Mouse (Mus musculus) myocyte (in vitro differentiated cells): Measurements from ENCODE around the gene Phlpp2. TPM values are rescaled to one million over a fixed set of nuclear protein-coding genes. Genes with fewer than 3 reads are reported as not detected.

Experiments used
- H3K27me3 ChIP-seq: one replicate; pipeline ENCODE4 v1.6.1; 2011; ENCODE audit not compliant: control insufficient read depth, insufficient read depth, insufficient read length
- H3K36me3 ChIP-seq: one replicate; pipeline ENCODE4 v1.6.1; 2011; ENCODE audit not compliant: control insufficient read depth, insufficient read depth
- H3K4me2 ChIP-seq: one replicate; pipeline ENCODE4 v1.6.1; 2011; ENCODE audit warnings: low read depth, control low read depth
- H3K4me3 ChIP-seq: one replicate; pipeline ENCODE4 v1.5.1; 2011; ENCODE audit warnings: mild to moderate bottlenecking, control low read depth, moderate library complexity
- H3K79me2 ChIP-seq: one replicate; pipeline ENCODE4 v1.6.1; 2011; ENCODE audit not compliant: control insufficient read depth, insufficient read depth
- H3ac ChIP-seq: one replicate; pipeline ENCODE4 v1.6.1; 2011; ENCODE audit not compliant: control insufficient read depth, insufficient read length
- CEBPB ChIP-seq: IDR thresholded peaks from 2 replicates; pipeline ENCODE4 v1.6.1; 2011; ENCODE audit warnings: mild to moderate bottlenecking, moderate library complexity; ENCODE audit not compliant: poor library complexity, insufficient read depth, severe bottlenecking
- E2F4 ChIP-seq: IDR thresholded peaks from one replicate; pipeline ENCODE4 v1.6.1; 2011; ENCODE audit warnings: mild to moderate bottlenecking, control low read depth, moderate library complexity; ENCODE audit not compliant: insufficient read depth
- MAX ChIP-seq: IDR thresholded peaks from one replicate; pipeline ENCODE4 v1.6.1; 2011; ENCODE audit warnings: low read depth, mild to moderate bottlenecking, control low read depth
- MYOD1 ChIP-seq, 3 experiments: IDR thresholded peaks; one replicate each; pipeline ENCODE4 v1.6.1; 2011; ENCODE audit warnings: control low read depth in 2 of 3, low read depth in 2 of 3, mild to moderate bottlenecking in 2 of 3, moderate library complexity in 1 of 3; ENCODE audit not compliant: insufficient read length in 2 of 3, control insufficient read depth in 1 of 3
- MYOG ChIP-seq, 3 experiments: IDR thresholded peaks; one replicate each; pipeline ENCODE4 v1.6.1; 2011; ENCODE audit warnings: control low read depth in 2 of 3, low read depth in 2 of 3, mild to moderate bottlenecking in 2 of 3; ENCODE audit not compliant: insufficient read length in 2 of 3, control insufficient read depth in 1 of 3, insufficient read depth in 1 of 3
- POLR2A ChIP-seq: IDR thresholded peaks from one replicate; pipeline ENCODE4 v1.6.1; 2011; ENCODE audit warnings: low read depth, mild to moderate bottlenecking, control low read depth, moderate library complexity; ENCODE audit not compliant: insufficient read length
- POLR2AphosphoS2 ChIP-seq: IDR thresholded peaks from one replicate; pipeline ENCODE4 v1.6.1; 2011; ENCODE audit warnings: low read depth, control low read depth; ENCODE audit not compliant: insufficient read length
- REST ChIP-seq: IDR thresholded peaks from one replicate; pipeline ENCODE4 v1.6.1; 2011; ENCODE audit warnings: mild to moderate bottlenecking, control low read depth, moderate library complexity; ENCODE audit not compliant: insufficient read depth, insufficient read length
- SRF ChIP-seq: IDR thresholded peaks from one replicate; pipeline ENCODE4 v1.6.1; 2011; ENCODE audit warnings: low read depth; ENCODE audit not compliant: control insufficient read depth, insufficient read length
- TCF12 ChIP-seq: IDR thresholded peaks from one replicate; pipeline ENCODE4 v1.6.1; 2011; ENCODE audit warnings: mild to moderate bottlenecking, control low read depth; ENCODE audit not compliant: poor library complexity, insufficient read depth, severe bottlenecking
- TCF3 ChIP-seq: IDR thresholded peaks from one replicate; pipeline ENCODE4 v1.6.1; 2011; ENCODE audit warnings: low read depth, control low read depth; ENCODE audit not compliant: insufficient read length
- USF1 ChIP-seq: IDR thresholded peaks from one replicate; pipeline ENCODE4 v1.6.1; 2011; ENCODE audit warnings: low read depth, mild to moderate bottlenecking, control low read depth, moderate library complexity
- polyA plus RNA-seq: library from polyadenylated mRNA; unstranded; fragments of >200 nt; fragmentation: generic; extraction: Trizol; gene quantifications from one replicate; pipeline ENCODE4 v1.2.1, GENCODE M21; 2012; ENCODE audit warnings: missing spikeins

The Phlpp2 gene
- 1.7 TPM for polyA plus RNA-seq

DNA sequence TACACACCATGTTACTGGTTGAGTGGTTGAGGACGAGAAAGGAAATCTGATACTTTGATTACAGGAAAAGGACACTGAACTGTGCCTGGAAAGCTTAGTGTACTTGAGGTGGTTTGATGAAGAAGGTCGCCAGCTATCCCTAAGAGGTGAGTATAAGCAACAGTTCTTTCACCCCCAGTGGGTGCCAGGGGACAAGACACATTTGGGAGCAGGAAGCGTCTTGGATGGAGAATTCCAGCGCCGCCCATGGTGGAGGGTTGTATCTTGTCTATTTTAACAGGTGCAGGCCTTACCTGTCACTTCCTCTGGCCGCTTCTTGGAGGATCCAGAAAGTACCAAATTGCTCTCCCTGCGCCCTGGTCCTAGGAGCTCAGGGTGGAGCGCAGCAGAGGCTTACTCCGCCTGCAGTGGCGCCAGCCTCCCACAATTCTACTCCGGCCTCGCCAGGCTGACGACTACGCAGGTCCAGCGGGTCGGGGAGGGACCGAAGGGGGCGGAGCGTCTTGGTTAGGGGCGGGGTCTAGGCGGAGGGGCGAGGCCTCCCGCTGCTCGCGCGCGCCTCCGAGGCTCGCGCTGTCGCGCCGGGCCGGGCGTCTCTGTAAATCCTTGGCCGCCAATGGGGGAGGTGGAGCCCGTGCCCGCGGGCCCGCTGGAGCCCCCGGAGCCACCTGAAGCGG, at the start of gene Phlpp2:
TSS of gene Phlpp2 (plus strand) at position 540 of the 677 bp plus-strand sequence.
- H3K79me2 ChIP-seq: peaks cover 5% of the 10 kb centered on the region
- TF ChIP-seq SRF (no peak), MYOG (IDR thresholded peaks at IDR 0.05; ENCODE audit: control insufficient read depth in 1 of 3, insufficient read depth in 1 of 3, insufficient read length in 2 of 3, low read depth in 2 of 3) (no peak), POLR2A (peak; percentile 59), TCF3 (no peak), MYOD1 (IDR thresholded peaks at IDR 0.05; ENCODE audit: control insufficient read depth in 1 of 3, insufficient read length in 2 of 3, low read depth in 2 of 3) (peak in 1 of 3 experiments; percentile 3), POLR2AphosphoS2 (no peak), E2F4 (peak; percentile 12)
- peak within 1 kb of the TSS; percentile 27 for H3K4me3 ChIP-seq
- peaks cover 2% of the 10 kb centered on the region for H3K36me3 ChIP-seq
- H3K27me3 ChIP-seq: no peaks in the 10 kb centered on the region
- H3K4me2 ChIP-seq: peak within 1 kb of the TSS; percentile 81
- H3ac ChIP-seq: peak within 1 kb of the TSS; percentile 83

DNA sequence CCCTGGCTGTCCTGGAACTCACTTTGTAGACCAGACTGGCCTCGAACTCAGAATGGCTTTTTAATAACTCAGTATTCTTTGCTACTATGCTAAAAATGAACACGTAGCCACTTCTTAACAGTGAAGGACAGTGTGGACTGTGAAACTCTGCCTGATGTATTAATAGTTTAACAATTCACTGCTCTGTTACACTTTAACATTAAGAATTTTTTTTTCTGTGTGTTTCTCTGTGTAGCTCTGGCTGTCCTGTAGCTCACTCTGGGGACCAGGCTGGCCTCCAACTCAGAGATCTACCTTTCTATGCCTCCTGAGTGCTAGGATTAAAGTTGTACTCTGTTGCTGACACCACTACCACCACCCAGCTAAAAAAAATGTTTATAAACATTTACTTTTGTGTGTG, 44.8 kb upstream of the Phlpp2 start:
- peaks cover 16% of the 10 kb centered on the region for H3K36me3 ChIP-seq
- H3K4me3 ChIP-seq: no peak overlapping the region
- no peak overlapping the region for H3K4me2 ChIP-seq
- no peak overlapping the region for H3ac ChIP-seq
- no peaks in the 10 kb centered on the region for H3K27me3 ChIP-seq
- peaks cover 13% of the 10 kb centered on the region for H3K79me2 ChIP-seq
- TF ChIP-seq MYOG (IDR thresholded peaks at IDR 0.05; ENCODE audit: control insufficient read depth in 1 of 3, insufficient read depth in 1 of 3, insufficient read length in 2 of 3, low read depth in 2 of 3) (no peak), REST (no peak), POLR2A (no peak), MYOD1 (IDR thresholded peaks at IDR 0.05; ENCODE audit: control insufficient read depth in 1 of 3, insufficient read length in 2 of 3, low read depth in 2 of 3) (no peak)

DNA sequence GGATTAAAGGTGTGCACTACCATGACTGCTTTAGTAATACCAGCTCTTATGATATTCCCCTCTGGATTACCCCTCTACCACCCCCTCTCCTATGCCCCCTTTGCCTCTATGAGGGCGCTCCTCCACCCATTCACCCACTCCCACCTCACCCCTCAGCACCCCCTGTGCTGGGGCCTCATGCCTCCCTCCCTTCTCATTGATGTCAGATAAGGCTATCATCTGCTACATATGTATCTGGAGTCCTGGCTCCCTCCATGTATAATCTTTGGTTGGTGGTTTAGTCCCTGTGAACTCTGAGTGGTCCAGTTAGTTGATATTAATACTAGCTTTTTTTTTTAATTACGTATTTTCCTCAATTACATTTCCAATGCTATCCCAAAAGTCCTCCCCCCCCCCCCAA, 28.5 kb upstream of the Phlpp2 start:
- no peak overlapping the region for H3ac ChIP-seq
- H3K27me3 ChIP-seq: no peaks in the 10 kb centered on the region
- H3K4me3 ChIP-seq: no peak overlapping the region
- no peak overlapping the region for H3K4me2 ChIP-seq
- no peaks in the 10 kb centered on the region for H3K79me2 ChIP-seq
- TF ChIP-seq MAX (no peak), TCF3 (no peak), CEBPB (no peak), MYOD1 (IDR thresholded peaks at IDR 0.05; ENCODE audit: control insufficient read depth in 1 of 3, insufficient read length in 2 of 3, low read depth in 2 of 3) (no peak), E2F4 (no peak), USF1 (no peak), TCF12 (no peak)
- peaks cover 61% of the 10 kb centered on the region for H3K36me3 ChIP-seq

DNA sequence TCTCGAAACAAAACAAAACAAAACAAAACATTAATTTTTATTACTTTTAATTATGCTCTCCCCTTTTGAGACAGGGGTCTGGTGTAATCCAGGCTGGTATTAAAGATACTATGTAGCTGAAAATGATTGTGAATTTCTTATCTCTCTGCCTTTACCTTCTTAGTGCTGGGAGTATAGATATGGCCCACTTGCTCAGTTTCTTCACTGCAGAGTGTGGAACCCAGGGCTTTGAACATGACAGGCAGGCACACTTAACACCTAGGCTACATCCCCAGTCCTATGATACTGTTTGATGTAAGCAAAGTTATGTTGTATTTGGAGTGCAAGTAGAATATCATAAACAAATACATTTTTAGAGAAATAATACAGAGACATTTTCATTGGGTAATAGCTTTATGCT, 25.9 kb upstream of the Phlpp2 start:
- no peak overlapping the region for H3K4me2 ChIP-seq
- no peak overlapping the region for H3K4me3 ChIP-seq
- H3K79me2 ChIP-seq: no peaks in the 10 kb centered on the region
- TF ChIP-seq MAX (no peak), SRF (no peak), E2F4 (no peak), CEBPB (no peak), MYOG (IDR thresholded peaks at IDR 0.05; ENCODE audit: control insufficient read depth in 1 of 3, insufficient read depth in 1 of 3, insufficient read length in 2 of 3, low read depth in 2 of 3) (no peak), POLR2A (no peak), MYOD1 (IDR thresholded peaks at IDR 0.05; ENCODE audit: control insufficient read depth in 1 of 3, insufficient read length in 2 of 3, low read depth in 2 of 3) (no peak), POLR2AphosphoS2 (no peak)
- H3K36me3 ChIP-seq: peaks cover 55% of the 10 kb centered on the region
- H3ac ChIP-seq: no peak overlapping the region
- no peaks in the 10 kb centered on the region for H3K27me3 ChIP-seq

DNA sequence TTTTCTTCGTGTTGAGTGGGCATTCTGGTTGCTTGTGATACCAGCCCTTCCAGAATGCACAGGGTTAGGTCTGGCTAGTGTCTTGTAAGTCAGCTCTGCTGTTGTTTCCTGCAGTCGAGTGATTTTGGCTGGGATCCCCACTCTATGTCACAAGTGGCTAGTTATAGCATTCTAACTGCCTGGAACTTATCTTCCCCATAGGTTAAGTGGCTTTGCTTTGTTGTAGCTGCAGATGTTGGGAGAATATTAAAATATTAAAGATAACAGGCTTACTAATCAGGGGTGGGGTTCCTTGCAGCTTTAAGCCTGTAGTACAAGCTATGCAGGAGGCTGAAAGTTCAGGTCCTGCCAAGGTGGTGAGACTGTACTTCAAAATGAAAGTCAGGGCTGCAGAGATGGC, 20.5 kb upstream of the Phlpp2 start:
- TF ChIP-seq USF1 (no peak), MAX (no peak), SRF (no peak), CEBPB (no peak), MYOG (IDR thresholded peaks at IDR 0.05; ENCODE audit: control insufficient read depth in 1 of 3, insufficient read depth in 1 of 3, insufficient read length in 2 of 3, low read depth in 2 of 3) (no peak), TCF3 (no peak), POLR2AphosphoS2 (no peak)
- Histone ChIP-seq H3K79me2 (no peaks in the 10 kb centered on the region), H3ac (no peak overlapping the region), H3K27me3 (no peaks in the 10 kb centered on the region), H3K4me3 (no peak overlapping the region), H3K4me2 (no peak overlapping the region), H3K36me3 (peaks cover 48% of the 10 kb centered on the region)
